Comparison of ENCODE assay signal across 9 mouse cellular contexts in the genomic region with DNA sequence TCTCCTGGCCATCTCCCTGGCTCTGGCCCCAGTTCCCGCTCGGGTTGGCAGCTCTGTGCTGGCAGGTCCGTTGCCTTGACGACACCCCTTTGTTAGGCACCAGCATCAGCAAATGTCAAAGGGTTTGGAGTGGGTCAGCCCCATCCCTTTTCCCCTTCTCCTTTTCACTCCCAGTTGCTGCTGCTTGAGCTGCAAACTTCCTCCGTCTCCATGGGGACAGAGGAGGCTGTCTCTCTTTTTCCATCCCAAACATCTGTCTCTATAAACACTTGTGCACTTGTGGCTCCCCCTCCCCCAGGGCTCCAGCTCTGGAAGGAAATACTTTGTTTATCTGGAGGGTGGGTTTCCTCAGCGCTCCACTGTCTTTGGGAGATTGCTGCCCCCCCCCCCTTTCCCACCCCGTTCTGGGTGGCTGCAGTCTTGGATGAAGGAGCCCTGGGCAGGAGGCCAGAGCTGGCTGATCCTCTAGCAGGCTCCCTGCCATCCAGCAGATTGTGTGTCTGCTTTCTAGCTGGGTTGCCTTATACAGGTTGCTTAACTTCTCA. TPM values are rescaled to one million over a fixed set of nuclear protein-coding genes. Genes with fewer than 3 reads are reported as not detected.
DNase-seq lines count a peak whose midpoint lies in the region; ATAC-seq lines count a peak whose summit lies in the region.
"Had no signal": no experiment of that assay in that cellular context is flagged by ENCODE, and none has a peak within 500 bp of the region (broad histone marks: within the 10 kb centered on the region; RNA-seq: fewer than 3 reads in every experiment).

No protein-coding gene starts in this region.

- H3K9me3 ChIP-seq in forebrain, embryonic 10.5 days, result no peaks in the 10 kb centered on the region
- H3K9me3 ChIP-seq in heart, embryonic 15.5 days (replicated peaks), result no peaks in the 10 kb centered on the region
- H3K9me3 ChIP-seq in liver, embryonic 15.5 days (replicated peaks), result no peaks in the 10 kb centered on the region
- no peaks in the 10 kb centered on the region for H3K9me3 ChIP-seq in neural tube, embryonic 12.5 days
- H3K9me3 ChIP-seq: G1E had no signal

- H3K4me1 ChIP-seq in forebrain, embryonic 10.5 days, result peaks cover 75% of the 10 kb centered on the region
- H3K4me1 ChIP-seq in heart, embryonic 15.5 days (replicated peaks), result peaks cover 48% of the 10 kb centered on the region
- peaks cover 25% of the 10 kb centered on the region for H3K4me1 ChIP-seq in liver, embryonic 15.5 days (replicated peaks)
- peaks cover 44% of the 10 kb centered on the region for H3K4me1 ChIP-seq in neural tube, embryonic 12.5 days

- DNase-seq in urinary bladder, adult 18-20 months (ENCODE audit: low spot score in 2 of 2), result peak; percentile 38 to 68
- no peak for DNase-seq in urinary bladder, adult 2 months (ENCODE audit: low spot score)
- DNase-seq in forebrain, embryonic 10.5 days (ENCODE audit: extremely low spot score, low spot score), result peak; percentile 90
- DNase-seq in kidney, postnatal 10 days, result peak; percentile 91
- no peak for DNase-seq in thymus, adult 18-20 months

- H3K27ac ChIP-seq in forebrain, embryonic 10.5 days, result peak overlapping the region; percentile 90
- H3K27ac ChIP-seq in heart, embryonic 15.5 days, result peak overlapping the region; percentile 60
- no peak overlapping the region for H3K27ac ChIP-seq in liver, embryonic 15.5 days (replicated peaks)
- 0 out of 2 replicates have a peak overlapping the region, but pooled peaks have one; percentile 46 for H3K27ac ChIP-seq in neural tube, embryonic 12.5 days

- peaks cover 36% of the 10 kb centered on the region for H3K27me3 ChIP-seq in forebrain, embryonic 10.5 days (ENCODE audit: poor library complexity, severe bottlenecking)
- no peaks in the 10 kb centered on the region; the same call in 1 of the 2 replicates for H3K27me3 ChIP-seq in heart, embryonic 15.5 days
- peaks cover 44% of the 10 kb centered on the region for H3K27me3 ChIP-seq in liver, embryonic 15.5 days
- peaks cover 15% of the 10 kb centered on the region for H3K27me3 ChIP-seq in neural tube, embryonic 12.5 days (replicated peaks)

- no peaks in the 10 kb centered on the region for H3K36me3 ChIP-seq in forebrain, embryonic 10.5 days (replicated peaks)
- H3K36me3 ChIP-seq in heart, embryonic 15.5 days, result no peaks in the 10 kb centered on the region
- no peaks in the 10 kb centered on the region for H3K36me3 ChIP-seq in liver, embryonic 15.5 days (replicated peaks)
- no peaks in the 10 kb centered on the region for H3K36me3 ChIP-seq in neural tube, embryonic 12.5 days
- H3K36me3 ChIP-seq: G1E had no signal

- H3K4me2 ChIP-seq in heart, embryonic 15.5 days, result 0 out of 2 replicates have a peak overlapping the region, but pooled peaks have one; percentile 20
- H3K4me2 ChIP-seq in liver, embryonic 15.5 days, result no peak overlapping the region
- H3K4me2 ChIP-seq in neural tube, embryonic 12.5 days (replicated peaks), result peak overlapping the region; percentile 42

- H3K9ac ChIP-seq in heart, embryonic 15.5 days, result no peak overlapping the region
- no peak overlapping the region for H3K9ac ChIP-seq in liver, embryonic 15.5 days
- H3K9ac ChIP-seq in neural tube, embryonic 12.5 days, result no peak overlapping the region

- peak overlapping the region; percentile 32 for H3K4me3 ChIP-seq in forebrain, embryonic 10.5 days
- H3K4me3 ChIP-seq in heart, embryonic 15.5 days, result no peak overlapping the region
- no peak overlapping the region for H3K4me3 ChIP-seq in liver, embryonic 15.5 days (replicated peaks)
- H3K4me3 ChIP-seq in neural tube, embryonic 12.5 days, result no peak overlapping the region

- ATAC-seq in heart, embryonic 15.5 days (replicated peaks; ENCODE audit: insufficient number of reproducible peaks, insufficient read depth, low FRiP score, low read depth), result peak; percentile 71
- ATAC-seq in liver, embryonic 15.5 days (ENCODE audit: insufficient read depth), result peak; percentile 19; the same call in 1 of the 2 replicates
- ATAC-seq in neural tube, embryonic 12.5 days (ENCODE audit: low FRiP score, low read depth), result peak; percentile 91

- WGBS in forebrain, embryonic 10.5 days, result 0% methylated on average over 7 of the region's 7 CpGs
- WGBS in heart, embryonic 15.5 days, result 14% methylated on average over 7 of the region's 7 CpGs
- 13% methylated on average over 7 of the region's 7 CpGs for WGBS in liver, embryonic 15.5 days (ENCODE audit: insufficient replicate concordance)
- WGBS in neural tube, embryonic 12.5 days, result 0% methylated on average over 7 of the region's 7 CpGs

RNA-seq across cellular contexts. Expression of a gene that starts 30.0 kb away (rescaled TPM):
- polyA plus RNA-seq in urinary bladder, adult 2 months (2012; rRNA removed), result 7.8 and 9.8 TPM in 2 replicates
- polyA plus RNA-seq in forebrain, embryonic 10.5 days (2016; fragmentation: Nextera tagmentation; extraction: Ambion mirVana), result 13.6 and 14.7 TPM in 2 replicates
- polyA plus RNA-seq in heart, embryonic 15.5 days (2015; fragmentation: Nextera tagmentation; extraction: Ambion mirVana), result 6.7 and 10.9 TPM in 2 replicates
- polyA plus RNA-seq in liver, embryonic 15.5 days (2015; fragmentation: Nextera tagmentation; extraction: Ambion mirVana), result 7.3 and 7.5 TPM in 2 replicates
- polyA plus RNA-seq in neural tube, embryonic 12.5 days (2016; fragmentation: Nextera tagmentation; extraction: Ambion mirVana), result 9.2 and 10.1 TPM in 2 replicates

RNA-seq across cellular contexts. Expression of a gene that starts 46.3 kb away (rescaled TPM):
- polyA plus RNA-seq in urinary bladder, adult 2 months (2012; rRNA removed), result 24.6 and 31.2 TPM in 2 replicates
- 43.8 and 44.7 TPM in 2 replicates for polyA plus RNA-seq in forebrain, embryonic 10.5 days (2016; fragmentation: Nextera tagmentation; extraction: Ambion mirVana)
- polyA plus RNA-seq in heart, embryonic 15.5 days (2015; fragmentation: Nextera tagmentation; extraction: Ambion mirVana), result 21.9 and 26.8 TPM in 2 replicates
- polyA plus RNA-seq in liver, embryonic 15.5 days (2015; fragmentation: Nextera tagmentation; extraction: Ambion mirVana), result 14.6 and 17.6 TPM in 2 replicates
- 50.2 and 50.3 TPM in 2 replicates for polyA plus RNA-seq in neural tube, embryonic 12.5 days (2016; fragmentation: Nextera tagmentation; extraction: Ambion mirVana)

Comparison
In these comparisons a context has a peak if more than half of its experiments do, and no peak if none do; other contexts are left out.
1. DNase-seq: peak in urinary bladder, adult 18-20 months (2 of 2), forebrain, embryonic 10.5 days (single experiment) and kidney, postnatal 10 days (single experiment); none in urinary bladder, adult 2 months (single experiment) and thymus, adult 18-20 months (0 of 2).
2. ATAC-seq: peak in every context shown above with its lines; median percentile 91 in neural tube, embryonic 12.5 days; 71 in heart, embryonic 15.5 days; 19 in liver, embryonic 15.5 days.